Mouse (Mus musculus): Measurements from ENCODE around the gene Icos.
A peak's percentile ranks its signal among the peaks of the same experiment; 100 is the strongest.

The Icos gene

DNA sequence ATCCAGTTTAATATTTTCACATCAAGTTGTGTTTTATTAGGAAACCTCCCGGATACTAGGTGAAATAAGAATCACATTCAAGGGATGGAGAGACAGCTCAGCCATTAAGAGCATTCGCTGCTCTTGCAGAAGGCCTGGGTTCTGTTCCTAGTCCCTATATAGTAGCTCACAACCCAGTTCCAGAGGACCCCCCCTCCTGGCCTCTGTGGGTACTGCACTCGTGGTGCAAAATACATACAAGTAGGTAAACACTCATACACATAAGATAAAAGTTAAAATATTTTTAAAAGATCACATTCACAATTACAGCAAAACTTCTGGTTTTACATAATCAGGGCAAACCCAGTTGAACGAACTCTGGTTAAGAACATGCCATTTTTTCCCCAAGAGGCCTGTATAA lies 15.6 kb upstream of the Icos start:
- DNase-seq (ENCODE audit: low spot score): no peak

DNA sequence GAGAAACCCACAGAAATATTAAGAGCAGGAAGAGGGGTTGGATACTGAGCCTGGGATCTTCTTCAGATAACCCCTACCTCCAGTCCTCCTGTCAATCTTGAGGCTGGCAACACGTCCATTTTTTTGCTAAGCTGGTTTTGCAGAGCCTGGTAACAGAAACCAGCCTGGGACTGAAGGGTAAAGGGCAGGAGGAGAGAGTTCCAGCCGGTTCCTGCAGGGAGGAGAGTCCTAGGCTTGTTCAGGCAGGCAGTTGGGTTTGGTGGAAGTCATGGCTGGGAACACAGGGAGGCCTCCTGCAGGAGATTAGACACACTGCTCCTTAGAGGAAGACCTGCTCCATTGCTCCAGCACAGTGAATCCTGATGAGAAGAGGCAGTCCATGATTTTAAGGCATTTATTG lies 10.2 kb upstream of the Icos start:
- DNase-seq (ENCODE audit: low spot score): peak; percentile 54

DNA sequence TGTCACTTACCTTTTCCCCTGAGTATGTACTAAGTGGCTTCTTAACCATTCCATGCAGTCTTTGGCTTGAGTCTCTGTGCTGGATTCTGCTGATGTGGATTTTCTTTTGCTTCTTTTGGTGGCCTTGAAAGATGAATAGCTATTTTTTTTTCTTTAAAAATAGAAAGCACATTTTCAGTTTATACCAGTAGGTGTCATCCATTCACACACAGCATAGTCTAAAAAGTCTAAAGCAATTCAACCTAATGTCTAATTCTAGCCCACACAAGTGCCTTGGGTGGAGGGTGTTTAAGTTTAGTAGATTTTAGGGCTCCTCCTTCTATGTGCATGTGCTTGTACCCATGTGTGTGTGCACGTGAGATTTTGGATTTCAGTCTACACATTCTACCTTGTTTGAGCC lies 6.9 kb upstream of the Icos start:
- DNase-seq (ENCODE audit: low spot score): no peak

- no peak for DNase-seq (ENCODE audit: low spot score)
These were observed 3.5 kb upstream of the Icos start for GRCm38 (mm10) chr1:60974221-60974620.

GRCm38 (mm10) chr1:60975646-60976294 lies 2.0 kb upstream of the Icos start:
- no peak for DNase-seq (ENCODE audit: low spot score)

GRCm38 (mm10) chr1:60979126-60979842 lies 1.6 kb downstream of the Icos start:
- peak; percentile 17 for DNase-seq (ENCODE audit: low spot score)

DNA sequence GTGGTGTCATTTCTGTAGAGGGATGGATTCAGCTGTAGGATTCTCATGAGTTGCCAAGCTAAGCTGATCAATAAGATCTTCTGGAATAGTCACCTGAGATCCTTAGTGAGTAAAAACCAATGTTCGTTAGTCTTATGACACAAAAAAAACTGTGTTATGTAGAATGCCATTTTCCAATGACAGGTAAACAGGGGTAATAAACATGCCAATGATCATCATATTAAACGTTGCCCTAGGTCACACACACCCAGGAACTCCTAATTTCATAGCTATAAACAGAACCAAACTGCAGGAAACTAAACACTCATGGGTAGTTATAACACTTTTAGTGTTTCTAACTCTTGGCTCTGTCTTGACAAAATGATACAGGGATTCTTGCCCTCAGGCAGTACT lies 2.1 kb downstream of the Icos start:
- no peak for DNase-seq (ENCODE audit: low spot score)

- no peak for DNase-seq (ENCODE audit: low spot score)
These were observed 7.3 kb downstream of the Icos start for GRCm38 (mm10) chr1:60985075-60985474.

DNA sequence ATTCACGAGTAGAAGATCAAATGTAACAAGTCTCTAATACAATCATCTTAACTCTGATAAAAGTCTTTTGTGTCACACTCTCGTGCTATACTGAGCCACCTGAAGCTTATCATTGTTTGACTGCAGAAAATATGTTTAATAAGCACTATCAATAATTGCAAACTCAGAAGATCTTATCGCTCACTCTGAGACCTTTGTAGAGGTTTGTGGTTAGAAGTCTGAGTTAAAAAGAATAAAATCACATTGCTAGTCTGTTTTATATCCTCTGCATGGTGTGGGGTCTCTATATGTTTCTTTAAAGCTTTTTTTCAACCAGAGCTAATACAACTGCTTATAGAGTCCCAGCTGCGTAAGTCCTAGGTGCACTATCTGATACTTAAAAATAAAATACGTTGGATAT lies 8.4 kb downstream of the Icos start:
- no peak for DNase-seq (ENCODE audit: low spot score)

DNA sequence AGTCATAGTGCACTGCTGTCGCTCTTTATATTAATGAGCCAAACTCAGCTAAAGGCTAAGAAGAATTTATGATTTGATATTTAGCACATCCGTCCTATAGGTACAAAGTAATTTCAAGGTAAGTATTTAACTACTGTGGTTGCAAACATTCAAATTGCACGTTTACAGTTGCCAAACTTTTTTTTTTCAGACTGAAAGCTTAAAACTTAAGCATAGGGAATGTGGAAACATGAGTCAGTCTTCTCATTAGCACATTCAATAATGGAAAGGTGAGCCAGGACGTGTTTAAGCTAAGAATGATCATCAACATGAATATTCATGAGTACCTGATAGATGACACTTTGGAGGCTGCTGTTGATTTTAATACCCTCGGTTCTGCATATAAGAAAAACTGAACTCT lies 11.4 kb downstream of the Icos start:
- DNase-seq (ENCODE audit: low spot score): no peak

DNA sequence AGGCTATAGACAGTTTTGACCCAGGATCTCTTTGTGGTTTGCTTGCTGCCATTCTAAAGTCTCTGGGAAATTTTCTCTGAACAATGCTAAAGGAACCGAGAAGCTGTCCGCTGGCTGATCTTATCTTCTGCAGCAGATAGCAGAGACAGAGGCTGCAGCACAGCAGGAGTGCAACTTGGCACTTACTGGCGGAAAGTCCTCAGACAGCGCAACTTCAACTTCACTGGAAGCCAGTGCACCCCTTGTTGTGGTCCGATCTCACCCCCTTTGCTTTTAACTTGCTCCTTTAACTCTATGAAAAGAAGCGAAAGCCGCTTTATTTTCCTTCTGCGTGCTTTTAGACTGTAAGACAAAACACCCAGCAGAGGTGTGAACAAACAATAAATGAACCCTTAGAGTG lies 12.6 kb downstream of the Icos start:
- no peak for DNase-seq (ENCODE audit: low spot score)

DNA sequence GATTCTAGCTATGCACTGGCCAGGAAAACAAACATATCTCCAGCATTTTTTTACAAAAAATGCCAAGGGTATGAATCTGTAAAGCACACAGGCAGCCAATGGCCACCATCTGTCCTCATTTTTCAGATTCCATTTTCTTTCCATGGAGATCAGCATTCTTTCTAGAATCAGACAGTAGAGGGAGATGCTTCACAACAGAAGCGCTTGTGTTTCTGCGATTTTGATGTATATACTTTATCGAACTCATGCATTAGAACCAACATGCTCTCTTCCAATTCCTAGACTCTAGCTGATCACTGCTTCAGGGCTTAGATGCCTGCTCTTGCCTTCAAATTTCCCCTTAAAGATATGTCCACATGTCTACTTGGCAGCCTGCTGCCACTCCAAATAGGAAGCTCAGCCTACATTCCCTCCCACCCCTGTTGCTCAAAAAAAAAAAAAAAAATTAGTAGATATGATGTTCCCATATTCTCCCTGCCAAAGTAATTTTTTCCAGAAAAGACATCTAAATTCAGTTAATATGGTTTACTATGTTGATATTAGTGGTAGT lies 20.4 kb downstream of the Icos start:
- DNase-seq (ENCODE audit: low spot score): no peak

DNA sequence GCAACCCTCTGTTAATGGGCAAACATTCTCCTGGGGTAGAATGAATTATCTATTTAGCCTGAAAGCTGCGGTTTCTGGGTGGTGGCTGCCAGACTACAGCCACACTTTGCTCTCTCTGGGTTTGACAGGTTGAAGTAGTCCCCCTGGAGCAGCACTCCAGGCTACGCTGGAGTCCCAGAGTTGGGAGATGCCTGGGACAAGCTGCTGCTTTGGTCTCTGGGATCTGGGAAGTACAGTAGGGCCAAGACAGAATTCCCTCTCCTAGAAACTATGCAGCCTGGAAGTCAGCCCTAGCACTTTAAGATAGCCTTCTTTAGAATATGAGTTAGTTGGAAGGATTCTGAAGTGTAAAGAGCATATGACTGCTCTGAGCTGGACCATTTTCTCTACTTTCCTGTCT lies 21.0 kb downstream of the Icos start:
- no peak for DNase-seq (ENCODE audit: low spot score)

DNA sequence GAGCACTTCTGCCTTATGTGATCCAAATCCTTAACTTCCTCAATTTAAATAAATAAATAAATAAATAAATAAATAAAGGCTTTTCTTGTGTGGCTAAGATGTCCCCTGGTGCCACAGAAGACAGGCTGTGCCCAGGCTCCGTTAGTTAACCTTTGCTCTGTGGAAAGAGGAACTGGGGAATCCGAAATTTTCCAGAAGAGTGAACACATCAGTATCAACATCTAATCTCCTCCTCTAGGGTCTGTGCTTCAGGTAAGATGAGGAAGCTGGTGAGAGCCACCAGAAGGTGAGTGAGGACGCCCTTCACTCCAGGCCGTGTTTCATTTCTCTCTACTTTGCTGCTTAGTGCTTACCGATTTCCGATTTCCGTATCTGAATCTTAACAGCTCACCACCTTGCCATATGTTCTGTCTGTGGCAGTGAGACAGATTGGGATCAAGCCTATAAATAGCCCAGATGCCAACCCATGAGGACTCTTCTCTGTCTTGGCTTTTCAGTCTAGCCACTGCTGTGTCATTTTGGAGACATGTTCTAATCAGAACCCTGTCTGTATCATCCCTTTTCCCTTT lies 24.1 kb downstream of the Icos start:
- no peak for DNase-seq (ENCODE audit: low spot score)

DNA sequence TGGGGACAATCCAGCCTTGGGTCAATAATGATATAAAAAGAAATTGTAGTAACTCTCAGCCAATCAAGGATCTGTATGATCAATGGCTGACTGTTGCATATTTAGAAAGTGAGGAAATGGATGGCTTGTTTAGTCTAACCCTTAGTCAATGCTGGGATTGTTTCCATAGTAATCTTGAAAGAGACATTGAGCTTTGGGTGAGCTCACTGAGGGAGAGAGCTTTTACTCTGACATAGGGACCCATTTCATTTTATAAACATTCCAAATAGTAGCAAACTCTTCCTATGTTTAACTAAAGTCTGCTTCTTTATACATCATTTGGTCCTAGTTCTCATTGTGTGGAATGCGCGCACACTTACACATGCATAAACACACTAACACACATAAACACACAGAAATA lies 28.5 kb downstream of the Icos start:
- no peak for DNase-seq (ENCODE audit: low spot score)

GRCm38 (mm10) chr1:61007516-61007915 lies 29.8 kb downstream of the Icos start:
- no peak for DNase-seq (ENCODE audit: low spot score)

DNA sequence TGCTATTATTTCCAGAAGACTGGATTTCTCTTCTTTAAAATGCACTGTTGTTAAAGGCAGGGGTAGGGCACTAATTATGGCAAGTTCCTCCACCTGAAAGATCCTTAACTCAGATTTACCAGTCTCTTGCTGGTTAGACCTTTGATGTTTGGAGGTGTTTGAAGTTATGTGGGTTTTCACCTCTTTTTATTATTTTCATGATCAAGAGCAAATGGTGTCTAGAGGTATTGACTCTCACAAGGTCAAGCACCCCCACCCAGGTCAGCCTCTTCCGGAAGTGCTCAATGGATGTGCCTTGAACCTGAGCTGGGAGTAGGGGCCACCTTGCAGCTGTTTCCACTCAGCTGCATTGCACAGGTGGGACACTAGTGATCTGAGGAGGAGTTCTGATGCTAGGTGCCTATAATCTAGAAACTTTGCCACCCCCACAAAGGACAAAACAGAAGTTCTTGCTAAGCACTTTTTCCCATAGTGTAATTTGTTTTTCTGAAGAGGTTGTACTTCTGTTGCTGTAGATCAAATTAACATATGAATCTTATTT lies 38.9 kb downstream of the Icos start:
- no peak for DNase-seq (ENCODE audit: low spot score)

GRCm38 (mm10) chr1:61026712-61027111 lies 49.0 kb downstream of the Icos start:
- no peak for DNase-seq (ENCODE audit: low spot score)

DNA sequence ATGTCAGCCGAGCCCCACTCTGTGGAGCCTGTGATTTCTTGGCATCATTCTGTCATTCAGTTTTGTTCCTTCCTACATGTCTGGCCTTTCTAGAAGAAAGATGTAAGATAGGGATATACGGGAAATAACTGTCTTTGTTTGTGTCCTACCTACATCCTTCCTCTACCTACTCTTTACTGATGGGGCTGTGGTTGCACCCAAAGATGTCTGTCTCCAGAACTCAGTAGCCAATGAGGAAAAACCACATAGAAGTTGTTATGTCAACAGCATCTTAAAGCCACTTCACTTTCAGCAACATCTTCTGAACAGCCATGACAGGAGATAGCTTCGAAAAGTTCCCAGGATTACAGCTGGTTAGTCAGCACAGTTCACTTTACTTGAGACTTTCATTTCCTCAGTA lies 49.8 kb downstream of the Icos start:
- no peak for DNase-seq (ENCODE audit: low spot score)

GRCm38 (mm10) chr1:61029919-61030318 lies 52.2 kb downstream of the Icos start:
- no peak for DNase-seq (ENCODE audit: low spot score)

GRCm38 (mm10) chr1:61030532-61030931 lies 52.8 kb downstream of the Icos start:
- no peak for DNase-seq (ENCODE audit: low spot score)

DNA sequence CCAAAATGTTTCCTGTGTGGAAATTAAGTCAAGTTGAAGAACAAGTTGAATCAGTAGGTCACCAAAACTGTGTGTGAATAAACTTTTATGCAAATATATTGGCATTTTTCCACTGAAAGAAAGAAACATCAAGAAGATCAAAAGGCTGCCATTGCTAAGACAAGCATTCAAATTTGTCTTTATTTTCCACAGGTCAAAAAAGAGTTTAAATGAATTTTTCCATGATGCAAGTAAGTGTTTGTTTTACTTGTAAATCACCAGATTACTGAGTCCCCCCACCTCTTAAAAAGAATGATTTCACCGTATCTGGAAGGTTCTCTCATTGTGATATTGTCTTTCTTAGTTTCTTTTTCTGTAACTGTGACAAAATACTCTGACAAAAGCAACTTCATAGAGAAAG lies 57.5 kb downstream of the Icos start:
- DNase-seq (ENCODE audit: low spot score): no peak

- DNase-seq (ENCODE audit: low spot score): no peak
These were observed 60.5 kb downstream of the Icos start for GRCm38 (mm10) chr1:61038223-61038622.

Measured in urinary bladder, postnatal 14 days (tissue).